Mouse (Mus musculus) lung, postnatal 0 days (tissue): ENCODE results near the gene Tmem56.

Experiments used
- CTCF ChIP-seq: IDR thresholded peaks from 2 replicates; pipeline ENCODE4 v1.5.1; 2016; ENCODE audit warnings: antibody characterized with exemption, mild to moderate bottlenecking
- EP300 ChIP-seq: IDR thresholded peaks from 2 replicates; pipeline ENCODE4 v1.6.1; 2016; ENCODE audit warnings: antibody characterized with exemption, mild to moderate bottlenecking, control low read depth

DNA sequence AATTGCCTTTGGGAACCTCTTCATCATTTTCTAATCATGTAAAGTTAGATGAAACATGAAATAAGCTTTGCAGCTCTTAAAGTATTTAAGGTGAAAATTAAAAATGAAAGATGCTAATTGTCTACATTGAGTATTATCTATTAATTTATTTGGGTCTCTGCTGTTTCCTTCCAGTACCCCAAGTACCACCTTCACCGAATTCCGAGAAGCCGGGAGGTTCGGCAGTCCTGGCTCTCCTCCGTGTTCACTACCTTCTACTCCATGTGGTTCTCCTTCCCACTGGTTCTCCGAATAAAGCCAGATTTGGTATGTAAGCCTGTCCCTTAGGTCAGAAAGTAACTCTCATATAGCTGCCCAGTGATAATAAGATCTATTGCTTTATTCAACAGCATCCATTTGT is 37.0 kb upstream of the Tmem56 start:
- TF ChIP-seq CTCF (no peak), EP300 (no peak)
